Mouse (Mus musculus): ENCODE data around the gene Urb2. TPM values are rescaled to one million over a fixed set of nuclear protein-coding genes. Genes with fewer than 3 reads are reported as not detected.

Urb2 gene
- total RNA-seq, 2 experiments from 2014 or later, result 10.8 to 11.1 TPM

- peak; percentile 30 for DNase-seq
Measured at GRCm38 (mm10) chr8:124077998-124078397, 56.7 kb downstream of the Urb2 start.

GRCm38 (mm10) chr8:124078969-124079368 lies 57.7 kb downstream of the Urb2 start:
- DNase-seq, result no peak

GRCm38 (mm10) chr8:124080467-124081326 lies 59.4 kb downstream of the Urb2 start:
- peak; percentile 14 for DNase-seq

DNA sequence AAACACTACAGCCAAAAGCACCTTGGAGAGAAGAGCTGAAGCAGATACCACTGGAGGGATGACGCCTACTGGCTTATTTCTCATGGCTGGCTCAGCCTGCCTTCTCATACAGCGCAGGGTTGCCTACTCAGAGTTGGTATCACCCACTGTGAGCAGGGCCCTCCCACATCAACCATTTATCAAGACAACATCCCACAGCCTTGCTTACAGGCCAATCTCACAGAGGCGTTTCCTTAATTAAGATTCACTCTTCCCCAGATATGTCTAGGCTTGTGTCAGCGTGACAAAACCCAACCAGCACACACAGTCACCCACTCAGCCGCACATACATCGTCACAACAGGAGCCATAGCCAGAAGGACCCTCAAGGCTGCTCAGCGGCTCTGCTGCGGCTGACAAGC lies 61.3 kb downstream of the Urb2 start:
- no peak for DNase-seq

- DNase-seq, result no peak
Measured at GRCm38 (mm10) chr8:124083611-124084010, 62.3 kb downstream of the Urb2 start.

GRCm38 (mm10) chr8:124085668-124086067 lies 64.4 kb downstream of the Urb2 start:
- no peak for DNase-seq

DNA sequence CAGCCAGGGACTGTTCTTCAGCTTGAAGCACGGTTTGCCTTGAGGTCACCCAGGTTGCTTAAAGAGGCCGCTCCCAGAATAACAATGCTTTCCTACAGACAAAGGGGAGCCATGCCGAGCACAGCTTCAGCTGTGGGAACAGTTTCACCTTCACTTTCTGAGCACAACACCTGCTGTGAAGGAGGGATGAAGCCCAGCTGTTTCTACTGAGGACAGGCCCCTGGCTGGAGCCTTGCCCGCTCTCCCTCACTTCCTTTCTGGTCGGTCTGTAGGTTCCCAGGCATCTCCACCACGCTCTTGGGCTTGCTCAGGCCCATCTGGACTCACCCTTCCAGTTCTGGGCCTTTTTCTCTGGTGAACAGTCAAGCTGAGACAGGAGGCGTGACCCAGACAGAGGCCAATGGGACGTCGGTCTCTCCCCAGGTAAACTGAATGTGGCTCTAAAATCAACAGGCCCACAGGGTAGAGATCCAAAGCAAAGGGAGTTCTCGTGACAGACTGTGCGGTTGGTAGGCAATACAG lies 66.8 kb downstream of the Urb2 start:
- no peak for DNase-seq

GRCm38 (mm10) chr8:124089016-124089415 lies 67.7 kb downstream of the Urb2 start:
- DNase-seq, result no peak

DNA sequence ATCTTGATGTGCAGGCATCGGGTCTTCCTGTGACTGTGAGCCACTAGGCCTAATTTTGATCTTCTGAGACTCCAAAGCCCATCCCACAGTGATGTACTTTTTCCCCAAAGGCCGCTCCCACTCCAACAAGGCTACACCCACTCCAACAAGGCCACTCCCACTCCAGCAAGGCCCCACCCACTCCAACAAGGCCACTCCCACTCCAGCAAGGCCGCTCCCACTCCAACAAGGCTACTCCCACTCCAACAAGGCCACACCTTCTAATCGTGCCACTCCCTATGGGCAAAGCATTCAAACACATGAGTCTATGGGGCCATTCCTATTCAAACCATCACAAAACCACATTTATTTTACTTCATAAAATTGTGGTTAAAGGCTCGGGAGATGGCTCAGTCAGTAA lies 69.2 kb downstream of the Urb2 start:
- no peak for DNase-seq

Small RNA genes within 50 kb of the gene (microRNA-seq; reads per million reads assigned to microRNA genes)
- 0 reads per million in 2 experiments for gene Mir1967

Other genes starting within 250 kb of the Urb2 start
- 10 to 100 TPM in 1 of 2 experiments, 1 to 10 TPM in 1; 9.4 to 12.0 TPM for gene Rab4a, start 215.5 kb upstream of the Urb2 start, total RNA-seq (2021)
- 1 to 10 TPM; 4.6 to 5.4 TPM for gene Ccsap, start 161.3 kb upstream of the Urb2 start, total RNA-seq (2021)
- 100 to 1,000 TPM; 369 to 594 TPM for gene Acta1, start 126.8 kb upstream of the Urb2 start, total RNA-seq (2021)
- 10 to 100 TPM; 20.1 to 21.5 TPM for gene Nup133, start 72.2 kb upstream of the Urb2 start, total RNA-seq (2021)
- gene Abcb10, start 38.4 kb upstream of the Urb2 start, total RNA-seq (2021), result 10 to 100 TPM; 36.9 to 37.8 TPM
- 10 to 100 TPM; 27.5 to 29.9 TPM for gene Taf5l, start 111 bp upstream of the Urb2 start, total RNA-seq (2021)
- gene Galnt2, start 209.9 kb downstream of the Urb2 start, total RNA-seq (2021), result 10 to 100 TPM; 47.2 to 52.9 TPM